Mouse (Mus musculus) erythroblast, adult 5-6 weeks (primary cell): Measurements from ENCODE around the gene Nxpe4. TPM values are rescaled to one million over a fixed set of nuclear protein-coding genes. Genes with fewer than 3 reads are reported as not detected.
A peak's percentile ranks its signal among the peaks of the same experiment; 100 is the strongest.
"Not testable (repeated sequence)": the region's sequence is repeated elsewhere in the genome, so short reads cannot be mapped to it uniquely, and the experiment has no call there.

Experiments
- ATAC-seq: replicated peaks from 2 replicates; pipeline ENCODE4 v1.8.0; 2016; ENCODE audit warnings: moderate number of reproducible peaks, mild to moderate bottlenecking, moderate TSS enrichment, inconsistent platforms; ENCODE audit not compliant: poor library complexity, low FRiP score, severe bottlenecking
- total RNA-seq, 2 experiments: library from RNA; stranded (forward) in 1 of 2; stranded (reverse) in 1 of 2; fragments of 150-400 nt in 1 of 2; fragments of 200-764, 138-1000 nt in 1 of 2; gene quantifications; 2 replicates each; pipeline versions ENCODE4 v1.2.3 to v1.2.4; 2015 to 2017; ENCODE audit warnings: low replicate concordance in 2 of 2

Nxpe4 gene
- total RNA-seq, 2 experiments from 2014 or later = 35.2 to 36.3 TPM

- no peak for ATAC-seq
These were observed 226.6 kb downstream of the Nxpe4 start for GRCm38 (mm10) chr9:48388451-48388850.

DNA sequence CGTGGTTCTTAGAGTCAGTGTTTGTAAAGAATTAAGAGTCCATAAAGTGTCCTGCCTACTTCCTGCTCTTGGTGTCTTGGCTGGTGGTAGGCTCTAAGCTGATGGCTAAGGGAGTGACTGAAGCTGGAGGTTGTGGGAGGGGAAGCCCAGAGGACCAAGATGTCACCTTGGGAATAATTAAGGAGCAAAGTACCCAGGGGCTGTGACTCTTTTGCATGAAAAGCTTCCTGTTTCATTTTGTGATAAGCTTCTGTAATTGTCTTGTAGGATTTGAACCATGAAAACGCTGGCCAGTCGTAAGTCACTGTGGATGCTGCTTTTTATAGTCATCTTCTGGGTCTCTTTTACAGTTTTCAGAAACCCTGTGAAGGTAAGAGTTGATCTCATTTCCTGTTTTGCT lies 228.2 kb downstream of the Nxpe4 start:
- ATAC-seq = no peak

DNA sequence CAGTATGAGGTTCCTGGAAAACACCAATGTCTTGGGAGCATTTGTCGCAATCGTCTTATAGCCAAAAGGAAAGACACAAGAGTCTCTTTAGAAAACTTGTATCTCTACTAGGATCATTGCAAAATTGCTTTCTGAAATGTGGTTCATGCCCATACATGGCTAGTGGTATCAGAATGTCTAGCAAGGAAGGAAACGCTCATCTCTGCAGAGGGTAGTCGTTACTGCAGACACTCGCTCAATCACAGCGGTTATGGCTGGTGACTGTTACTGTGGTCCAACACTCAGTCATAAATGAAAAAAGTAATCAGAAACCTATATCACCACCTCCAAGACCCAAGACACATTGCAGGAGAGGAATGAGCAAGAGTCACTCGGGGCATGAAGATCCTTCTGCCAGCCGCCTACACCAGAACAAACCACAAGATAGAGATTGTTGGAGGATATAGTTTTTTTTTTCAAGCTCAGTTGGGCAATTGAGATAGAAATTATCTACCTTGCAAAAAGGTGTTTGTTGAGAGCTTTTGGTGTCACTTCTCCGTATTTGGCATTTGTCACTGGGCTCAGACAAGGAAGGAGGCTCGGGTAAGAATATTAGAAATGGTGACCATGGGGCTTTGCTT lies 241.9 kb downstream of the Nxpe4 start:
- no peak for ATAC-seq

- no peak for ATAC-seq
These were observed 242.9 kb downstream of the Nxpe4 start for GRCm38 (mm10) chr9:48404687-48405086.

GRCm38 (mm10) chr9:48407549-48408327 lies 245.9 kb downstream of the Nxpe4 start:
- peak; percentile 79 for ATAC-seq

DNA sequence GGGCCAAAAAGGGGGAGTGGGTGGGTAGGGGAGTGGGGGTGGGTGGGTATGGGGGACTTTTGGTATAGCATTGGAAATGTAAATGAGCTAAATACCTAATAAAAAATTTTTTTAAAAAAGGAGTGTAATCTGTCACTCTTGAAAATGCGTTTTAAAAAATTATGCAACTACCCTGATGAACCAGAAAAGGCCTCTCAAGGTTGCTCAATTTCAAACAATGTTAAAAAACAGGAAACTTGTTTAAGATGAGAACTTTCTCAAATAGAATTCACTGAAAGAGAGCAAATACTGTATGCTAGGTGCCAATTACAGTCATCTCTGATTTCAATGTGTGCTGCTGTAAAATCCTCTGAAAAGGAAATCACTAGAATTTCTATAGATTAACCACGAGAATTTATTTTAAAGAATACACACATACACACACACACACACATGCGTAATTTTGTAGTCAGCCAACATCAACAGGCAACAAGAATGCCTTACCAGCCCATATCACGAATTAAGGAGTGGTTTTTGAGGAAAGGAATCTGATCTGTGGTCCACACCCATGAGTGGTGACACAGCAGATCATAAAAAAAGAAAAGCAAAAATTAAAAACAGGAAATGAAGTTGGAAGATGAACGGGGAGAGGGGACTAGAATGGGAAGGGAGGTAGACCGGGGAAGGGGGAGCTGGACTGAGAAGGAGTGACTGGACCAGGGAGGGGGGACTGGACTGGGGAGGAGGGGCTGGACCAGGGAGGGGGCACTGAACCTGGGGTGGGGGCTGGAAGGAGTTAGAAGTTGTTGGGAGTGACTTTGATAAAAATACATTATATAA lies 248.6 kb downstream of the Nxpe4 start:
- ATAC-seq = no peak

GRCm38 (mm10) chr9:48413591-48413990 lies 251.8 kb downstream of the Nxpe4 start:
- no peak for ATAC-seq

DNA sequence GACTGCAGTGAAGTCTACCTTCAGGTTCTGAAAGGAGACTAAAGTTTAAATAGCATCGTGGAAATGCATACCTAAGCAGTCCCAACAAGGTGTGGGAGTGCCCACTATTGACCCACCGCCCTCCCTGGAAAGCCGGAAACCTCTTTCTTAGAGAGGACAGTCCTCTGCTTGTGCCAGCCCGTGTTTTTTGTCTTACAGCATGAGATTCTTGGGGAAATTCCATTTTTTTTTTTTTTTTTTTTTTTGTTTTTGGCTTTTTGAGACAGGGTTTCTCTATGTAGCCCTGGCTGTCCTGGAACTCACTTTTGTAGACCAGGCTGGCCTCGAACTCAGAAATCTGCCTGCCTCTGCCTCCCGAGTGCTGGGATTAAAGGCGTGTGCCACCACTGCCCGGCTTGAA lies 255.5 kb downstream of the Nxpe4 start:
- ATAC-seq = not testable (repeated sequence)

- ATAC-seq = no peak
These were observed 256.2 kb downstream of the Nxpe4 start for GRCm38 (mm10) chr9:48417994-48418393.

- no peak for ATAC-seq
These were observed 256.6 kb downstream of the Nxpe4 start for GRCm38 (mm10) chr9:48418397-48418796.

- ATAC-seq = no peak
These were observed 257.0 kb downstream of the Nxpe4 start for GRCm38 (mm10) chr9:48418829-48419228.

DNA sequence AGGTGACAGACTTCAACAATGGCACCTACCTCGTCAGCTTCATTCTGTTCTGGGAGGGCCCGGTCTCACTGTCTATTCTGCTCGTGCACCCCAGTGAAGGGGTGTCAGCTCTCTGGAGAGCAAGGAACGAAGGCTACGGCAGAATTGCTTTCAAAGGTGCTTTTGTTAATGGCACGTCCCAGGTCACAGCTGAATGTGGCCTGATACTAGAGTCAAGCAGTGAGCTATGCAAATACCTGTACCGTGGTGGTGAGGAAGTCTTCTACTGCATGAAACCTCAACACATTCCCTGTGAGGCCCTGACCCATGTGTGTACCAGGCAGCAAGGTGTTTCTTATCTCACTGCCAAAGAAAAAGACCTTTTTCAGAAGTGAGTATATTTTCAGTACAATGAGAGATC lies 258.6 kb downstream of the Nxpe4 start:
- no peak for ATAC-seq

DNA sequence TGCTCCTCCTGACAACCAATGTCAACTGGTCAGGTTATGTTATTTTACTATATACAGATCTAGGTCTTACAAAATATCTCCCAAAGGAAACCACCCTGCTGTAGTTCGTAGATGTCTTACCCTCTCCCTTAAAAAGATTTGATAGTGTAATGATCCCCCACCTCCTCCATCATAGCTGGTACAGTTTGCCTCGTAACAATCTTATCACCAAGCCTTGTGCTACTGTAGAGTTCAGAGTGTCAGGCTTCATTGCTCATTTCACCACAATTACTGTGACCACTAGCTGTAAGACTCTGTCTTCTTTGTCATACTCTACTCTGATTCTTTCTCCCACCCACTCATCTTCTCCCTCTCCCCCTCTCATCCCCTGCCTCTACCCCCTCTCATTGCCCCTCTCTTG lies 259.2 kb downstream of the Nxpe4 start:
- ATAC-seq = no peak

GRCm38 (mm10) chr9:48421561-48421960 lies 259.7 kb downstream of the Nxpe4 start:
- ATAC-seq = no peak

- no peak for ATAC-seq
These were observed 260.6 kb downstream of the Nxpe4 start for GRCm38 (mm10) chr9:48422382-48422781.

- ATAC-seq = no peak
These were observed 261.4 kb downstream of the Nxpe4 start for GRCm38 (mm10) chr9:48423256-48423655.

GRCm38 (mm10) chr9:48427176-48427575 lies 265.4 kb downstream of the Nxpe4 start:
- ATAC-seq = peak; percentile 55; the same call in 1 of the 2 replicates

DNA sequence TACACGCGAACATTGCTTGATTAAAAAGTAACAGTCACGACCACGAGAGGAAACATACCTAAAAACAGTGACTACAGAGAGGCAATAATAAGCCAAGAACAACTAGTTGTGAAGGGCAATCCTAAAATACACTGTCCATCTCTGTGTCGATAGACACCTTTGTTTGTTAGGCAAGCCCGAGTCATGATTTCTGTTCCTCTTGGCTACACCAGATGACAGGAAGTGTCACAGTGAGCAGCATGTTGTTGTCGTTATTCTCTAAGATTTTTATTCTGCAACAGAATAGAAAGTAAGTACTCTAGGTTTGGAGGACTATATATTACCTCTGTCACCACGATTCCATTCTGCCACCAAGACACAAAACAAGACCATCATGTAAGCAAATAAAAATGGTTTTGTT lies 270.6 kb downstream of the Nxpe4 start:
- ATAC-seq = no peak

- ATAC-seq = no peak
These were observed 282.1 kb downstream of the Nxpe4 start for GRCm38 (mm10) chr9:48443873-48444272.

- no peak for ATAC-seq
These were observed 283.0 kb downstream of the Nxpe4 start for GRCm38 (mm10) chr9:48444821-48445220.

DNA sequence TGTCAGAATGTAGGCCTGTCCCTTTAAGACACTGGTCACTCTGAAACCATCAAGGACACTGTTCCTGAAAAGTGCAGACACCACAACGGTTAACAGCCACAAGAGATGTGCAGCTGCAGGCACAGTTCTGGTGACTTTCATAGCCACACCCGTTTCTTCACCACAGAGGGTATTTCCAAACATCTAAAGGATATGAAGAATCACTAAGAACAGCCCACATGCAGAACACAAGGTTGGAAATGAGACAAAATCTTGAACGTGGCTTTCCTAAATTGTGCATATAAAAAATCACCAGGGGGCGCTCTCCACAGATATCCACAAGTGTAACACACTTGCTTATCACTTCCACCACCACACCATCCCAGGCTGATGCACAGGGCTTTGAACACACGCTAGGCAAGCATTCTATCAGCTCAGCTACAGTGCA lies 286.0 kb downstream of the Nxpe4 start:
- ATAC-seq = peak; percentile 84
